Mouse (Mus musculus) gonadal fat pad, adult 2 months (tissue): ENCODE measurements around the gene BC029722. TPM values are rescaled to one million over a fixed set of nuclear protein-coding genes. Genes with fewer than 3 reads are reported as not detected.

ENCODE experiments used
- DNase-seq: peaks from one replicate; pipeline ENCODE4 v3.0.0-alpha.2; 2012; ENCODE audit warnings: low read depth
- polyA plus RNA-seq: library from polyadenylated mRNA; depleted of rRNA; stranded (reverse); fragments of >200 nt; gene quantifications from 2 replicates; pipeline ENCODE4 v1.2.3, GENCODE M21; 2012

Gene BC029722
- polyA plus RNA-seq, 1 experiment = 65.8 TPM

- DNase-seq = peak; percentile 66
Observed at GRCm38 (mm10) chr2:155818596-155819391, 432 bp downstream of the BC029722 start.

GRCm38 (mm10) chr2:155817301-155818245 is 1.7 kb downstream of the BC029722 start:
- DNase-seq = no peak

- DNase-seq = no peak
Observed at GRCm38 (mm10) chr2:155816179-155816578, 3.0 kb downstream of the BC029722 start.

GRCm38 (mm10) chr2:155814829-155815228 is 4.4 kb downstream of the BC029722 start:
- no peak for DNase-seq

- no peak for DNase-seq
Observed at GRCm38 (mm10) chr2:155812637-155813036, 6.6 kb downstream of the BC029722 start.

GRCm38 (mm10) chr2:155811821-155812396 is 7.3 kb downstream of the BC029722 start:
- no peak for DNase-seq

GRCm38 (mm10) chr2:155809620-155810019 is 9.6 kb downstream of the BC029722 start:
- no peak for DNase-seq

GRCm38 (mm10) chr2:155807408-155807807 is 11.8 kb downstream of the BC029722 start:
- no peak for DNase-seq

GRCm38 (mm10) chr2:155806548-155806947 is 12.7 kb downstream of the BC029722 start:
- DNase-seq = no peak

GRCm38 (mm10) chr2:155805925-155806255 is 13.3 kb downstream of the BC029722 start:
- DNase-seq = no peak

- no peak for DNase-seq
Observed at GRCm38 (mm10) chr2:155805231-155805924, 13.8 kb downstream of the BC029722 start.

GRCm38 (mm10) chr2:155804053-155804452 is 15.2 kb downstream of the BC029722 start:
- DNase-seq = no peak

- DNase-seq = no peak
Observed at GRCm38 (mm10) chr2:155802761-155803160, 16.5 kb downstream of the BC029722 start.

GRCm38 (mm10) chr2:155798613-155799012 is 20.6 kb downstream of the BC029722 start:
- DNase-seq = no peak

GRCm38 (mm10) chr2:155794674-155795445 is 24.4 kb downstream of the BC029722 start:
- DNase-seq = no peak

GRCm38 (mm10) chr2:155792899-155793298 is 26.3 kb downstream of the BC029722 start:
- no peak for DNase-seq

GRCm38 (mm10) chr2:155787949-155788931 is 31.0 kb downstream of the BC029722 start:
- DNase-seq = no peak

- no peak for DNase-seq
Observed at GRCm38 (mm10) chr2:155786905-155787304, 32.3 kb downstream of the BC029722 start.

GRCm38 (mm10) chr2:155784534-155784933 is 34.7 kb downstream of the BC029722 start:
- no peak for DNase-seq

- DNase-seq = no peak
Observed at GRCm38 (mm10) chr2:155779506-155779905, 39.7 kb downstream of the BC029722 start.
